Mouse (Mus musculus) kidney, postnatal 0 days (tissue): Measurements from ENCODE around the gene Dpt. TPM values are rescaled to one million over a fixed set of nuclear protein-coding genes. Genes with fewer than 3 reads are reported as not detected.

ENCODE experiments used
- ATAC-seq: fragments of 200-750 bp; cut with Nextera tagmentation; replicated peaks from 2 replicates; pipeline ENCODE4 v1.8.0; 2017; ENCODE audit warnings: low read depth, moderate number of reproducible peaks, moderate TSS enrichment, moderate library complexity; ENCODE audit not compliant: low FRiP score
- DNase-seq: peaks from one replicate; pipeline ENCODE4 v3.0.0-alpha.2; 2016; ENCODE audit warnings: low spot score
- H3K27ac ChIP-seq: fragments of 300-500 bp; sonication (generic); 2 replicates; pipeline ENCODE4 v1.5.1; 2014; ENCODE audit warnings: mild to moderate bottlenecking
- H3K27me3 ChIP-seq: fragments of 300-500 bp; sonication (generic); 2 replicates; pipeline ENCODE4 v1.6.1; 2014; ENCODE audit warnings: low read length, mixed read lengths; ENCODE audit not compliant: insufficient read depth
- H3K36me3 ChIP-seq: fragments of 300-500 bp; sonication (generic); 2 replicates; pipeline ENCODE4 v1.6.1; 2014; ENCODE audit warnings: low read length, mixed read lengths; ENCODE audit not compliant: insufficient read depth
- H3K4me1 ChIP-seq: fragments of 300-500 bp; sonication (generic); replicated peaks from 2 replicates; pipeline ENCODE4 v1.6.1; 2014; ENCODE audit warnings: antibody characterized with exemption, low read length, mixed read lengths; ENCODE audit not compliant: insufficient read depth
- H3K4me2 ChIP-seq: fragments of 300-500 bp; sonication (generic); 2 replicates; pipeline ENCODE4 v1.6.1; 2014; ENCODE audit warnings: mild to moderate bottlenecking, low read length, moderate library complexity, mixed read lengths
- H3K4me3 ChIP-seq: fragments of 300-500 bp; sonication (generic); replicated peaks from 2 replicates; pipeline ENCODE4 v1.5.1; 2014; ENCODE audit warnings: low read depth, low read length
- H3K9ac ChIP-seq: fragments of 300-500 bp; sonication (generic); 2 replicates; pipeline ENCODE4 v1.6.1; 2014; ENCODE audit warnings: low read depth, low read length
- H3K9me3 ChIP-seq: fragments of 300-500 bp; sonication (generic); replicated peaks from 2 replicates; pipeline ENCODE4 v1.6.1; 2016; ENCODE audit warnings: low read length, inconsistent platforms, mixed read lengths
- CTCF ChIP-seq: IDR thresholded peaks from 2 replicates; pipeline ENCODE4 v1.5.1; 2016; ENCODE audit warnings: antibody characterized with exemption, low read depth, mild to moderate bottlenecking, moderate library complexity
- WGBS: fragments of 180-500 bp; shearing (Covaris S2); extraction: QIAGEN DNeasy Blood & Tissue Kit; methylation state at CpG from one replicate; pipeline ENCODE4 v1.1.7; 2014; 5-methylcytosine and 5-hydroxymethylcytosine counted together
- polyA plus RNA-seq: library from polyadenylated mRNA; unstranded; fragments of >200 nt; fragmentation: Nextera tagmentation; extraction: Ambion mirVana; gene quantifications from 2 replicates; pipeline ENCODE4 v1.2.1, GENCODE M21; 2015

Gene Dpt
- polyA plus RNA-seq, 1 experiment from 2014 or later = 3.5 TPM

GRCm38 (mm10) chr1:164811296-164811695 is 14.9 kb downstream of the Dpt start:
- no peaks in the 10 kb centered on the region for H3K36me3 ChIP-seq
- 86% methylated on average over 3 of the region's 3 CpGs for whole genome bisulfite sequencing
- no peak overlapping the region for H3K4me3 ChIP-seq
- H3K9ac ChIP-seq = no peak overlapping the region
- DNase-seq (no peak), ATAC-seq (no peak)
- H3K27me3 ChIP-seq = no peaks in the 10 kb centered on the region
- H3K27ac ChIP-seq = no peak overlapping the region
- H3K4me1 ChIP-seq = no peaks in the 10 kb centered on the region
- TF ChIP-seq CTCF = no peak
- H3K4me2 ChIP-seq = no peak overlapping the region
- H3K9me3 ChIP-seq = no peaks in the 10 kb centered on the region

GRCm38 (mm10) chr1:164814243-164814642 is 17.8 kb downstream of the Dpt start:
- Histone ChIP-seq H3K4me2 (no peak overlapping the region), H3K4me1 (no peaks in the 10 kb centered on the region), H3K36me3 (no peaks in the 10 kb centered on the region), H3K4me3 (no peak overlapping the region), H3K9me3 (no peaks in the 10 kb centered on the region), H3K27me3 (no peaks in the 10 kb centered on the region), H3K9ac (no peak overlapping the region), H3K27ac (no peak overlapping the region)
- no peak for TF ChIP-seq CTCF
- DNase-seq = no peak
- WGBS = 71% methylated on average over 2 of the region's 2 CpGs
- ATAC-seq = no peak

- ATAC-seq (no peak), DNase-seq (no peak)
- no peak overlapping the region for H3K9ac ChIP-seq
- no peak for TF ChIP-seq CTCF
- no peak overlapping the region for H3K4me2 ChIP-seq
- no peaks in the 10 kb centered on the region for H3K36me3 ChIP-seq
- WGBS = 62% methylated on average over 5 of the region's 5 CpGs
- H3K4me3 ChIP-seq = no peak overlapping the region
- no peaks in the 10 kb centered on the region for H3K27me3 ChIP-seq
- H3K27ac ChIP-seq = no peak overlapping the region
- no peaks in the 10 kb centered on the region for H3K4me1 ChIP-seq
- H3K9me3 ChIP-seq = no peaks in the 10 kb centered on the region
These were observed 18.9 kb downstream of the Dpt start for GRCm38 (mm10) chr1:164815330-164815729.

DNA sequence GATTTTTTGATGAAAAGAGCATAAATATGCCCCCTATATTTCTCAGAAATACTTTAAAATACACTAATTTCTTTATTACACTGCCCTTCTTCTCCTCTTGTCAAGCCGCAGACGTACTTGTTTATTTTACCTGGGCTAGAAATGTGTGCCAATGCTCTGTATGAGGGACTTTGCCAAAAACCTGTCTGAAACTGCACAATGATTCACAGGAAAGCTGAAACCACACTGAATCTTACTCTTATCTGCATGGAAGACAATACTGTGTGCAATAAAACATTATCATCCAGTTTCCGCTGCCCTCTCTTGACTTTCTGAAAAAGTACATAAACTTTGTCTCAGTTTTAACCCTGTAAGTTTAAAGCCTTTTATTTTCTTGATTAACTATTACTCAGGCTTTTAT is 20.9 kb downstream of the Dpt start:
- Histone ChIP-seq H3K4me1 (no peaks in the 10 kb centered on the region), H3K27ac (no peak overlapping the region), H3K4me3 (no peak overlapping the region), H3K9ac (no peak overlapping the region), H3K36me3 (no peaks in the 10 kb centered on the region), H3K9me3 (no peaks in the 10 kb centered on the region), H3K4me2 (no peak overlapping the region), H3K27me3 (no peaks in the 10 kb centered on the region)
- ATAC-seq (no peak), DNase-seq (no peak)
- WGBS = 50% methylated on average over 3 of the region's 3 CpGs
- no peak for TF ChIP-seq CTCF

DNA sequence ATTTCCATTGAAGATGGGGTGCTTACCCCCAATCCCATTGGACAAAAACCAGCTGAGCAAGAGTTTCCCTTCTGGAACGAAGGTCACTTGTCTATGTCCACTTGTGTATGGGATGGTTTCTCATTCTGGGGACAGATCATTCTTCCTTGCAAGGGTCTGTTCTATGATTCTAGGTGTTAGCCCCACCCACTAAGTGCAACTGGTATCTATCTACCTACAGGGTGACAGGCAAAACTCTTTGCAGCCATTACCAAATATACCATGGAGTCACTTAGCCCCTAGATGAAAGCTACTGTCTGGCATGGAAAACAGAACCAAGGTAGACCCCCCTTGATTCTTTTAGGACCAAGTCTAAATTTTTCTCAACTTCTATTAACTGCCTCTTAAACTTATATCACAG is 24.9 kb downstream of the Dpt start:
- H3K27me3 ChIP-seq = no peaks in the 10 kb centered on the region
- H3K36me3 ChIP-seq = no peaks in the 10 kb centered on the region
- no peak overlapping the region for H3K4me3 ChIP-seq
- no peak overlapping the region for H3K27ac ChIP-seq
- H3K4me2 ChIP-seq = no peak overlapping the region
- H3K9me3 ChIP-seq = no peaks in the 10 kb centered on the region
- DNase-seq (no peak), ATAC-seq (no peak)
- TF ChIP-seq CTCF = no peak
- no peak overlapping the region for H3K9ac ChIP-seq
- H3K4me1 ChIP-seq = no peaks in the 10 kb centered on the region
- WGBS = 97% methylated on average over 1 of the region's 1 CpGs

DNA sequence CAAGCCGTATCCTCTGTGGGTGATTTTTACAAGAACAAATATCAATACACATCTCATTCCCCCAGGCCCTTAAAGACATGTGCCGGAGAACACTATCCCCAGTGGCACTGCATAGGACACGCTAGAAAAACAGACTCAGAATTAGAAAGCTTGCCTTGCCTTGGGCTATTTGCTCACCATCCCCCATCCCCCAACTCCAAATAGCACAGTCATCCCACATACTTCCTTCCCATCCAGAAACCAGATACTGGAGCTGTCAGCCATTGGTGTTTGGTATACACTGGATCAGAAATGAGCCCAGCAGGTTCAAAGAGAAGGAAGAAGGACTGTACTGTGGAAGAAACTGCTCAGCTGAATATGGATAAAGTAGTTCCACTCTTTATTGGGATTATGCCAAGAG is 25.4 kb downstream of the Dpt start:
- Histone ChIP-seq H3K9me3 (no peaks in the 10 kb centered on the region), H3K27ac (no peak overlapping the region), H3K4me2 (no peak overlapping the region), H3K36me3 (no peaks in the 10 kb centered on the region), H3K4me1 (no peaks in the 10 kb centered on the region), H3K27me3 (no peaks in the 10 kb centered on the region), H3K4me3 (no peak overlapping the region), H3K9ac (no peak overlapping the region)
- TF ChIP-seq CTCF = no peak
- DNase-seq (no peak), ATAC-seq (no peak)
- WGBS = 65% methylated on average over 3 of the region's 3 CpGs

GRCm38 (mm10) chr1:164822268-164822667 is 25.8 kb downstream of the Dpt start:
- Histone ChIP-seq H3K9ac (no peak overlapping the region), H3K4me3 (no peak overlapping the region), H3K4me2 (no peak overlapping the region), H3K36me3 (no peaks in the 10 kb centered on the region), H3K9me3 (no peaks in the 10 kb centered on the region), H3K27me3 (no peaks in the 10 kb centered on the region), H3K4me1 (no peaks in the 10 kb centered on the region), H3K27ac (no peak overlapping the region)
- DNase-seq (no peak), ATAC-seq (no peak)
- no peak for TF ChIP-seq CTCF
- WGBS = 92% methylated on average over 4 of the region's 4 CpGs
